Comparison of ENCODE assay signal across 18 mouse cellular contexts in genomic region chr9:51966373-51966772, GRCm38 (mm10). TPM values are rescaled to one million over a fixed set of nuclear protein-coding genes. Genes with fewer than 3 reads are reported as not detected.
A peak's percentile ranks its signal among the peaks of the same experiment; 100 is the strongest.
DNase-seq lines count a peak whose midpoint lies in the region; ATAC-seq and TF ChIP-seq lines count a peak whose summit lies in the region.
"Had no signal": no experiment of that assay in that cellular context is flagged by ENCODE, and none has a peak within 500 bp of the region (broad histone marks: within the 10 kb centered on the region; RNA-seq: fewer than 3 reads in every experiment).

No protein-coding gene starts in this region.

- no peak overlapping the region for H3K4me2 ChIP-seq in lung, embryonic 14.5 days
- H3K4me2 ChIP-seq: embryonic facial prominence, embryonic 13.5 days; heart, embryonic 11.5 days; midbrain, embryonic 11.5 days had no signal

- TF ChIP-seq CTCF in heart, adult 2 months (IDR thresholded peaks at IDR 0.05) = peak; percentile 57
- peak; percentile 23; the same call in 1 of the 2 replicates for TF ChIP-seq CTCF in lung, embryonic 14.5 days (IDR thresholded peaks at IDR 0.05; ENCODE audit: low read depth)
- no peak for TF ChIP-seq CTCF in thymus, adult 2 months (IDR thresholded peaks at IDR 0.05; ENCODE audit: borderline replicate concordance, control insufficient read depth, extremely low read depth, insufficient read depth, low read length, poor library complexity)

- no peak for TF ChIP-seq POLR2A in heart, adult 2 months (IDR thresholded peaks at IDR 0.05; ENCODE audit: insufficient read depth, low read depth, low read length)
- TF ChIP-seq POLR2A in thymus, adult 2 months (IDR thresholded peaks at IDR 0.05; ENCODE audit: control insufficient read depth, extremely low read depth, insufficient read depth, low read length, poor library complexity) = no peak

- H3K79me2 ChIP-seq in heart, adult 2 months (replicated peaks; ENCODE audit: control insufficient read depth, insufficient read depth, low read length) = no peaks in the 10 kb centered on the region; the same call in 1 of the 2 replicates

- no peak overlapping the region for H3K4me3 ChIP-seq in heart, adult 2 months
- no peak overlapping the region for H3K4me3 ChIP-seq in lung, embryonic 14.5 days (ENCODE audit: low read depth, low read length)
- no peak overlapping the region for H3K4me3 ChIP-seq in thymus, adult 2 months (ENCODE audit: control insufficient read depth, insufficient read depth, low read length)
- H3K4me3 ChIP-seq: embryonic facial prominence, embryonic 13.5 days; hindbrain, embryonic 10.5 days had no signal

- ATAC-seq in lung, embryonic 14.5 days (ENCODE audit: insufficient read depth) = no peak

- H3K27ac ChIP-seq in heart, adult 2 months = no peak overlapping the region
- no peak overlapping the region for H3K27ac ChIP-seq in lung, embryonic 14.5 days (ENCODE audit: low read depth)
- H3K27ac ChIP-seq in thymus, adult 2 months (ENCODE audit: control insufficient read depth, insufficient read depth, low read length) = no peak overlapping the region
- H3K27ac ChIP-seq: embryonic facial prominence, embryonic 13.5 days; hindbrain, embryonic 10.5 days had no signal

- no peak overlapping the region for H3K9ac ChIP-seq in heart, adult 2 months (ENCODE audit: low read depth, low read length)
- H3K9ac ChIP-seq in lung, embryonic 14.5 days = no peak overlapping the region
- H3K9ac ChIP-seq: embryonic facial prominence, embryonic 13.5 days had no signal

- H3K27me3 ChIP-seq in heart, adult 2 months (ENCODE audit: control insufficient read depth, insufficient read depth, low read length) = no peaks in the 10 kb centered on the region
- no peaks in the 10 kb centered on the region for H3K27me3 ChIP-seq in lung, embryonic 14.5 days (ENCODE audit: insufficient read depth, low read length)
- no peaks in the 10 kb centered on the region; the same call in 1 of the 2 replicates for H3K27me3 ChIP-seq in thymus, adult 2 months (ENCODE audit: control insufficient read depth, insufficient read depth, low read length)
- H3K27me3 ChIP-seq: embryonic facial prominence, embryonic 13.5 days had no signal

- DNase-seq in heart, adult 2 months = no peak
- no peak for DNase-seq in heart, adult 8-10 months (ENCODE audit: low spot score)
- no peak for DNase-seq in lung, embryonic 14.5 days
- no peak for DNase-seq in lung, postnatal 10 days
- peak; percentile 36 for DNase-seq in ES-CJ7 (ENCODE audit: low read depth, low spot score)
- DNase-seq in induced T-regulatory cell, adult 2 months (ENCODE audit: low read depth) = peak; percentile 53
- no peak for DNase-seq in thymus, adult 2 months
- no peak for DNase-seq in heart, adult 18-20 months
- DNase-seq: cerebellum, postnatal 10 days; kidney, adult 11 months; layer of hippocampus, adult 9-11 months; left cerebral cortex, postnatal 4 days; lung, postnatal 14 days; thymus, postnatal 36 days had no signal

- peaks cover 7% of the 10 kb centered on the region for H3K36me3 ChIP-seq in heart, adult 2 months (ENCODE audit: control insufficient read depth, insufficient read depth, low read length)
- no peaks in the 10 kb centered on the region for H3K36me3 ChIP-seq in lung, embryonic 14.5 days (ENCODE audit: insufficient read depth)
- no peaks in the 10 kb centered on the region for H3K36me3 ChIP-seq in thymus, adult 2 months (ENCODE audit: control insufficient read depth, insufficient read depth, low read length)
- H3K36me3 ChIP-seq: embryonic facial prominence, embryonic 13.5 days; hindbrain, embryonic 10.5 days had no signal

- H3K4me1 ChIP-seq in heart, adult 2 months (ENCODE audit: control insufficient read depth, insufficient read depth, low read length) = peaks cover 2% of the 10 kb centered on the region
- H3K4me1 ChIP-seq in lung, embryonic 14.5 days (ENCODE audit: insufficient read depth) = 0 out of 2 replicates have a peak, but pooled peaks cover 6% of the 10 kb centered on the region
- H3K4me1 ChIP-seq in thymus, adult 2 months (replicated peaks; ENCODE audit: control insufficient read depth, insufficient read depth, low read length) = no peaks in the 10 kb centered on the region

- TF ChIP-seq EP300 in heart, adult 2 months (IDR thresholded peaks at IDR 0.05; ENCODE audit: insufficient read depth, low read depth, low read length) = no peak

- no peaks in the 10 kb centered on the region for H3K9me3 ChIP-seq in lung, embryonic 14.5 days (ENCODE audit: low read depth, low read length)
- H3K9me3 ChIP-seq: embryonic facial prominence, embryonic 13.5 days had no signal

- intact Hi-C loops in heart, adult 2 months (cut with DNase I) = no loop called here

RNA-seq across cellular contexts. Expression of gene Fdx1, which starts 3.0 kb away (rescaled TPM):
- total RNA-seq in heart, adult 2 months (2021) = 100 to 1,000 TPM in 1 of 2 experiments, 10 to 100 TPM in 1; 90.9 to 113 TPM
- polyA plus RNA-seq in heart, adult 2 months (2012; rRNA removed) = 82.0 and 84.3 TPM in 2 replicates
- 10 to 100 TPM; 80.8 to 96.5 (median 88.2) TPM for total RNA-seq in heart, adult 8-10 months (2022)
- polyA plus RNA-seq in lung, embryonic 14.5 days (2014; fragmentation: Nextera tagmentation; extraction: Ambion mirVana) = 98.5 and 101 TPM in 2 replicates
- 30.5 and 33.9 TPM in 2 replicates for polyA plus RNA-seq in thymus, adult 2 months (2012; rRNA removed)
- 100 to 1,000 TPM; 104 to 126 TPM for total RNA-seq in heart, adult 18-20 months (2021)

Comparison
In these comparisons a context has a peak if more than half of its experiments do, and no peak if none do; other contexts are left out.
1. DNase-seq: peak in ES-CJ7 (single experiment) and induced T-regulatory cell, adult 2 months (single experiment); none in heart, adult 2 months (0 of 2), heart, adult 8-10 months (single experiment), lung, embryonic 14.5 days (single experiment), lung, postnatal 10 days (single experiment), thymus, adult 2 months (single experiment) and heart, adult 18-20 months (0 of 2).